Mouse (Mus musculus): ENCODE measurements around the gene Krtap1-3. TPM values are rescaled to one million over a fixed set of nuclear protein-coding genes. Genes with fewer than 3 reads are reported as not detected.
"Not testable (repeated sequence)": the region's sequence is repeated elsewhere in the genome, so short reads cannot be mapped to it uniquely, and the experiment has no call there.

The Krtap1-3 gene
- not detected in 2 replicates for polyA plus RNA-seq (2015; fragmentation: Nextera tagmentation; extraction: Ambion mirVana)

DNA sequence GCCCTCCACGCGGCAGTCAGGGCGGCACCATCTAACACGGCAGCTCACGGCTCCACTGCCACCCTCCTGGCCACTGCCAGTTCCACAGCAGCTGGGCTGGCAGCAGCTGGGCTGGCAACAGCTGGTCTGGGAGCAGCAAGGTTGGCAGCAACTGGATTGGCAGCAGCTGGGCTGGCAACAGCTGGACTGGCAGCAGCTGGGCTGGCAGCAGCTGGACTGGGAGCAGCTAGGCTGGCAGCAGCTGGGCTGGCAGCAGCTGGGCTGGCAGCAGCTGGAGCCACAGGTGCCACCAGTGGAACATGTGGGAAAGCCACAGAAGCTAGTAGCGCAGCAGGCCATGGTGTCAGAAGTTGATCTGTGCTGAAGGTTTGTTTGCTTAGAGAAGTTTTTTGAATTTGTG, at the start of gene Krtap1-3:
Krtap1-3 (minus strand) TSS at position 359 of the 400 bp plus-strand sequence.
- ATAC-seq: no peak
- Histone ChIP-seq H3K4me3 (ENCODE audit: low read length) (no peak within 1 kb of the TSS), H3K4me1 (ENCODE audit: control insufficient read depth, insufficient read depth, low read length) (no peaks in the 10 kb centered on the region), H3K9me3 (ENCODE audit: control insufficient read depth, low read length) (no peaks in the 10 kb centered on the region), H3K4me2 (ENCODE audit: low read depth, low read length) (no peak within 1 kb of the TSS), H3K9ac (ENCODE audit: low read depth, low read length) (no peak within 1 kb of the TSS), H3K27ac (ENCODE audit: low read length) (no peak within 1 kb of the TSS), H3K27me3 (replicated peaks; ENCODE audit: control insufficient read depth, insufficient read depth, low read length) (no peaks in the 10 kb centered on the region), H3K36me3 (ENCODE audit: control insufficient read depth, insufficient read depth, low read length) (no peaks in the 10 kb centered on the region)
- whole genome bisulfite sequencing: 85% methylated on average over 6 of the region's 6 CpGs

DNA sequence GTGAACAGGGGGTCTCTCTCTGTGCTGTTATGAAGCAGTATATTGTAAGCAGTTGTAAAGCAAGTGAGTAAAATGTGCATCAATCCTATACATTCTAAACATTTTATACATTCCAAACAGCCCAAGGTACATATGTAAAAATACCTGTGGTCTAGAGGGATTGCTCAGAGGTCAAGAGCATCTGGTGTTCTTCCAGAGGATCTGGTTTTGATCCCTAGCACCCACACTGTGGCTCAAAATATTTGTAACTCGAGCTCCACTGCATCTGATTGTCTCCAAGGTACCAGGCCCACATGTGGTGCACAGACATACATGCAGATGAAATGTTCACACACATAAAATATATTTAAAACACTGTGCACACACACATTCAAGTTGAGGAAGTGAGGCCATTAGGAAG, 49.8 kb upstream of the Krtap1-3 start:
- H3K9ac ChIP-seq (ENCODE audit: low read depth, low read length): no peak overlapping the region
- no peak for ATAC-seq
- no peaks in the 10 kb centered on the region for H3K36me3 ChIP-seq (ENCODE audit: control insufficient read depth, insufficient read depth, low read length)
- H3K9me3 ChIP-seq (ENCODE audit: control insufficient read depth, low read length): no peaks in the 10 kb centered on the region
- no peak overlapping the region for H3K4me2 ChIP-seq (ENCODE audit: low read depth, low read length)
- WGBS: 34% methylated on average over 1 of the region's 1 CpGs
- H3K27ac ChIP-seq (ENCODE audit: low read length): no peak overlapping the region
- H3K4me1 ChIP-seq (ENCODE audit: control insufficient read depth, insufficient read depth, low read length): no peaks in the 10 kb centered on the region
- no peak overlapping the region for H3K4me3 ChIP-seq (ENCODE audit: low read length)
- no peaks in the 10 kb centered on the region for H3K27me3 ChIP-seq (replicated peaks; ENCODE audit: control insufficient read depth, insufficient read depth, low read length)

DNA sequence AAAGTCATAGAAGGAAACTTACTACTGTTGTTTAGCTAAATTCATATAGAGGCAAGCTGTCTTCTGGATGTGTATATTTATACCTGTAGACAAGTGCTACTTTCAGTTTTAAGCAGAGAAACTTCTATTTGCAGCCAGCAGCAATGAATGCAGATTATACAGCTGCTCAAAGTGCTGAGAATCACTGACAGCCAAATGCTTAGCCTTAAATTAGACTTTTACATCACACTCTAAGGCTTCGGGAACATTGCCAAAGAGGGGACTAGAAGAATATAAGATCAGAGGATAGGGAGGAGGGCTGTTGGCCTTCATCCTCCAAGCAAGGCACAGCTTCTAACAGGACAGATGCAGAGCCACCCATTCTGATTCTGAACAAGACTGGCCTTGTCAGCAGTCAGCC, 45.9 kb upstream of the Krtap1-3 start:
- 81% methylated on average over 1 of the region's 1 CpGs for WGBS
- no peaks in the 10 kb centered on the region for H3K27me3 ChIP-seq (replicated peaks; ENCODE audit: control insufficient read depth, insufficient read depth, low read length)
- H3K9me3 ChIP-seq (ENCODE audit: control insufficient read depth, low read length): no peaks in the 10 kb centered on the region
- H3K4me2 ChIP-seq (ENCODE audit: low read depth, low read length): no peak overlapping the region
- no peak overlapping the region for H3K27ac ChIP-seq (ENCODE audit: low read length)
- H3K4me1 ChIP-seq (ENCODE audit: control insufficient read depth, insufficient read depth, low read length): no peaks in the 10 kb centered on the region
- no peak for ATAC-seq
- no peak overlapping the region for H3K9ac ChIP-seq (ENCODE audit: low read depth, low read length)
- H3K4me3 ChIP-seq (ENCODE audit: low read length): no peak overlapping the region
- H3K36me3 ChIP-seq (ENCODE audit: control insufficient read depth, insufficient read depth, low read length): no peaks in the 10 kb centered on the region

DNA sequence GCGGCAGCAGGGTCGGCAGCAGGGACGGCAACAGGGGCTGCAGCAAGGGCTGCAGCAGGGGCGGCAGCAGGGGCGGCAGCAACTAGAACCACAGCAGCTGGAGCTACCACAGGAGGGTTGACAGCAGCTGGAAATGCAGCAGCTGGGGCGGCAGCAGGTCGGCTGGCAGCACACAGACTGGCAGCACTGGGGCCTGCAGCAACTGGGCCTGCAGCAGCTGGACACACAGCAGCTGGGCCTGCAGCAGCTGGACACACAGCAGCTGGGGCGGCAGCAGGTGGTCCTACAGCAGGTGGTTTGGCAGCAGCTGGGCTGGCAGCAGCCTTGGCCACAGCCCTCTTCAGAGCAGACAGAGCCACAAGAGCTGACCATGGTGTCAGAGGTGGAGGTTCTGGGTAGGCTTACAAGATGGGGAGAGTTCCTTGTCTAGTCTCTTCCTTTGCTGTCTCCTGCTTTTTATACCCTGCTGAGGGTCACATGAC, 43.6 kb upstream of the Krtap1-3 start, which contains the start of gene Krtap4-2:
Krtap4-2 (minus strand) TSS at position 432 of the 482 bp plus-strand sequence.
- no peaks in the 10 kb centered on the region for H3K9me3 ChIP-seq (ENCODE audit: control insufficient read depth, low read length)
- no peak within 1 kb of the TSS for H3K27ac ChIP-seq (ENCODE audit: low read length)
- WGBS: 42% methylated on average over 8 of the region's 8 CpGs
- no peaks in the 10 kb centered on the region for H3K4me1 ChIP-seq (ENCODE audit: control insufficient read depth, insufficient read depth, low read length)
- H3K27me3 ChIP-seq (replicated peaks; ENCODE audit: control insufficient read depth, insufficient read depth, low read length): no peaks in the 10 kb centered on the region
- no peaks in the 10 kb centered on the region for H3K36me3 ChIP-seq (ENCODE audit: control insufficient read depth, insufficient read depth, low read length)
- ATAC-seq: no peak
- no peak within 1 kb of the TSS for H3K4me2 ChIP-seq (ENCODE audit: low read depth, low read length)
- H3K4me3 ChIP-seq (ENCODE audit: low read length): no peak within 1 kb of the TSS
- H3K9ac ChIP-seq (ENCODE audit: low read depth, low read length): no peak within 1 kb of the TSS

DNA sequence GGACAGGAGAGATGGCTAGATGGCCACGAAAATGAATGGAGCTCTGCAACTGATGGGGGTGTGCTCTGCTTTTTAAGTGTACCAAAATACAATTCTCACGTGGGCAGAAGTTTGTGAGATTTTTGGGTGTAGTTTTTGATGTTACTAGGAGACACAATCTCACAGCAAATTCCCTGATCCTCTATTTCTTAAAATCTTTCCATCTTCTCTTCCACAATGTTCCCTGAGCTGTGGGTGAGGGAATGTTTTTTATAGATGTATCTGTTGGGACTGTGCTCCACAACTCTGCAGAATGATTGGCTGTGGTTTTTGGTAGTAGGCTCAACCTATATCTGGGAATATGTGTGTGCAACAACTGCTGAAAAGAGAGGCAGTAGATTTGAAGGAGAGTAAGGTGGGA, 42.2 kb upstream of the Krtap1-3 start:
- Histone ChIP-seq H3K9ac (ENCODE audit: low read depth, low read length) (no peak overlapping the region), H3K4me3 (ENCODE audit: low read length) (no peak overlapping the region), H3K36me3 (ENCODE audit: control insufficient read depth, insufficient read depth, low read length) (no peaks in the 10 kb centered on the region), H3K4me1 (ENCODE audit: control insufficient read depth, insufficient read depth, low read length) (no peaks in the 10 kb centered on the region), H3K27me3 (replicated peaks; ENCODE audit: control insufficient read depth, insufficient read depth, low read length) (no peaks in the 10 kb centered on the region), H3K27ac (ENCODE audit: low read length) (no peak overlapping the region), H3K4me2 (ENCODE audit: low read depth, low read length) (no peak overlapping the region), H3K9me3 (ENCODE audit: control insufficient read depth, low read length) (no peaks in the 10 kb centered on the region)
- WGBS: 71% methylated on average over 2 of the region's 2 CpGs
- ATAC-seq: no peak

DNA sequence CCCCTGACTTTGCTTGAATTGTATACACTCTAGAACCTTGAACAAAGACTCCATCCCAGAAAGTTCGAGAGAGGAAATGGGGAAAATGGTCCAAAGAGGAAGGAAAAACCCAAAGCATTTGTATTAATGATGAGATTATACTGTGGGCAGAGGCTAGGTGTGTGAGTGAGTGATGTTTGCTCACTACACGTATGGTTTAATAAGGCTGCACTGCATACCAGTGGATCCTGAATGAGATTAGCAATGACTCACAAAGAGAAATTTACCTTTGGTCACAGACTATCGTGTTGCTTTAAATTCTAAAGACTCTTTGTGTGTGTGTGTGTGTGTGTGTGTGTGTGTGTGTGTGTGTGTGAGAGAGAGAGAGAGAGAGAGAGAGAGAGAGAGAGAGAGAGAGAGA, 39.8 kb upstream of the Krtap1-3 start:
- 59% methylated on average over 3 of the region's 3 CpGs for WGBS
- no peak overlapping the region for H3K4me3 ChIP-seq (ENCODE audit: low read length)
- no peaks in the 10 kb centered on the region for H3K4me1 ChIP-seq (ENCODE audit: control insufficient read depth, insufficient read depth, low read length)
- H3K36me3 ChIP-seq (ENCODE audit: control insufficient read depth, insufficient read depth, low read length): no peaks in the 10 kb centered on the region
- no peak overlapping the region for H3K9ac ChIP-seq (ENCODE audit: low read depth, low read length)
- ATAC-seq: no peak
- H3K9me3 ChIP-seq (ENCODE audit: control insufficient read depth, low read length): no peaks in the 10 kb centered on the region
- H3K4me2 ChIP-seq (ENCODE audit: low read depth, low read length): no peak overlapping the region
- H3K27ac ChIP-seq (ENCODE audit: low read length): no peak overlapping the region
- no peaks in the 10 kb centered on the region for H3K27me3 ChIP-seq (replicated peaks; ENCODE audit: control insufficient read depth, insufficient read depth, low read length)

DNA sequence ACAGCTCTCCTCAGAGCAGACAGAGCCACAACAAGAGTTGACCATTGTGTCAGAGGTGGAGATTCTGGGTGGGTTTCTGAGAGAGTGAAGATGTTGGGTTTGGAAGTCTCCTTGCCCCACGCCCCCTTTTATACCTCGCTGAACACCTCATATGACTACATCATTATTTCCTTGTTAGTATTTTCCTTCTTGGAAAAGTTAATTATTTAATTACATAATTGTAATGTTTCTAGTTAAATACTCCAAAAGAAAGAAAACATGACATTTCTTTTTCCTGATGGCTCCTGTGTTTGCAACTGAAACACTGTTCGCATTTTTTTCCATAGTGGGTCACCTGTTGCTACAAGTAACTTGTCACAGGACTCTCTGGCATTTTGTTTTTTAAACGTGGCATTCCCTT, 37.0 kb upstream of the Krtap1-3 start, which contains the start of gene Krtap4-1:
Krtap4-1 (minus strand) TSS at position 101 of the 400 bp plus-strand sequence.
- H3K36me3 ChIP-seq (ENCODE audit: control insufficient read depth, insufficient read depth, low read length): no peaks in the 10 kb centered on the region
- 79% methylated on average over 4 of the region's 4 CpGs for WGBS
- no peak within 1 kb of the TSS for H3K4me2 ChIP-seq (ENCODE audit: low read depth, low read length)
- no peaks in the 10 kb centered on the region for H3K27me3 ChIP-seq (replicated peaks; ENCODE audit: control insufficient read depth, insufficient read depth, low read length)
- no peak within 1 kb of the TSS for H3K27ac ChIP-seq (ENCODE audit: low read length)
- ATAC-seq: no peak
- no peaks in the 10 kb centered on the region for H3K9me3 ChIP-seq (ENCODE audit: control insufficient read depth, low read length)
- H3K4me1 ChIP-seq (ENCODE audit: control insufficient read depth, insufficient read depth, low read length): no peaks in the 10 kb centered on the region
- no peak within 1 kb of the TSS for H3K9ac ChIP-seq (ENCODE audit: low read depth, low read length)
- no peak within 1 kb of the TSS for H3K4me3 ChIP-seq (ENCODE audit: low read length)

DNA sequence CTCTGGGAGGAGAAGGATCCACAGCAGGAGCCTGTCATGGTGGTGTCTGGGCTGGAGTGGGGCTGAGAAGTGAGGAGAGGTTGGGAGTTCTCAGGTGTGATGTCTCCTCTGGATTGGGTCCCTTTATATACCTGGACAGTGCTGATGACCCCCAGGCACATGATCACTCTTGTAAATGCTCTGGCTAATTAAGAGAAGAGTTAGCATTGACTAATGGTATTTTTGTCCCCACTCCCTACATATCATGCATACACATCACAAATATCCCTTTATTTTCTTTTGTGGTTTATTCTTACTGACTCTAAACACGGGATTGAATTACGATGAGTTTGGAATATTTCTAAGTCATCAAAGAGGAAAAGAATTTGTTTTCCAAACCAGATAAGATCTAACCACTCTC, 29.2 kb upstream of the Krtap1-3 start, which contains the start of gene Gm11562:
Gm11562 (minus strand) TSS at position 101 of the 400 bp plus-strand sequence.
- WGBS: 76% methylated on average over 2 of the region's 2 CpGs
- ATAC-seq: no peak
- Histone ChIP-seq H3K4me1 (ENCODE audit: control insufficient read depth, insufficient read depth, low read length) (no peaks in the 10 kb centered on the region), H3K4me3 (ENCODE audit: low read length) (no peak within 1 kb of the TSS), H3K9ac (ENCODE audit: low read depth, low read length) (no peak within 1 kb of the TSS), H3K27me3 (replicated peaks; ENCODE audit: control insufficient read depth, insufficient read depth, low read length) (no peaks in the 10 kb centered on the region), H3K36me3 (ENCODE audit: control insufficient read depth, insufficient read depth, low read length) (no peaks in the 10 kb centered on the region), H3K27ac (ENCODE audit: low read length) (no peak within 1 kb of the TSS), H3K9me3 (ENCODE audit: control insufficient read depth, low read length) (no peaks in the 10 kb centered on the region), H3K4me2 (ENCODE audit: low read depth, low read length) (no peak within 1 kb of the TSS)

DNA sequence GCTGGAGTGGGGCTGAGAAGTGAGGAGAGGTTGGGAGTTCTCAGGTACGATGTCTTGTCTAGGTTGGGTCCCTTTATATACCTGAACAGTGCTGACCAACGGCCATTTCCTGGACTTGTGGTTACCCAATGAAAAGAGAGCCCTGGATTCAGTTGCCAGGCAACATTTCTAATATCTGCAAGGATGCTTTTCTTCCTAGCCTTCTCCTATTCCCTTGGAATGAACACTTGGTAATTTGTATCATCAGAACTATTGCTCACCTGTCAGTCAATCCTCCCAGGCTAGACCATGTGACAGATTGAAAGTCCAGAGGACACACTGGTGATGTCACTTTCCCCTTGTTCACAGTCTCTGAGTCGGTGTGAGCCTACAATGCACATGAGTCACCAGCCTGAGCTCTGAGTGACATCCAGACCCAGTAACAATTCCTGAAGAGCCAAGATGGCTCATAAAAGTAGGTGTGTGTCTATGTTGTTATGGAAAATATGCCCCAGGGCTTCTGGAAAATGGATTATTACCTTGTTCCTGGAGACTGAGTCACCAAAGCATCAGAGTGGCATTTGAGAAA, 23.7 kb upstream of the Krtap1-3 start, which contains the start of gene Krtap2-4:
Krtap2-4 (minus strand) TSS at position 51 of the 568 bp plus-strand sequence.
- H3K9ac ChIP-seq (ENCODE audit: low read depth, low read length): no peak within 1 kb of the TSS
- no peak within 1 kb of the TSS for H3K4me2 ChIP-seq (ENCODE audit: low read depth, low read length)
- H3K36me3 ChIP-seq (ENCODE audit: control insufficient read depth, insufficient read depth, low read length): no peaks in the 10 kb centered on the region
- no peaks in the 10 kb centered on the region for H3K9me3 ChIP-seq (ENCODE audit: control insufficient read depth, low read length)
- 65% methylated on average over 3 of the region's 3 CpGs for WGBS
- ATAC-seq: peak; percentile 74
- H3K27me3 ChIP-seq (replicated peaks; ENCODE audit: control insufficient read depth, insufficient read depth, low read length): no peaks in the 10 kb centered on the region
- H3K27ac ChIP-seq (ENCODE audit: low read length): no peak within 1 kb of the TSS
- H3K4me1 ChIP-seq (ENCODE audit: control insufficient read depth, insufficient read depth, low read length): no peaks in the 10 kb centered on the region
- no peak within 1 kb of the TSS for H3K4me3 ChIP-seq (ENCODE audit: low read length)

DNA sequence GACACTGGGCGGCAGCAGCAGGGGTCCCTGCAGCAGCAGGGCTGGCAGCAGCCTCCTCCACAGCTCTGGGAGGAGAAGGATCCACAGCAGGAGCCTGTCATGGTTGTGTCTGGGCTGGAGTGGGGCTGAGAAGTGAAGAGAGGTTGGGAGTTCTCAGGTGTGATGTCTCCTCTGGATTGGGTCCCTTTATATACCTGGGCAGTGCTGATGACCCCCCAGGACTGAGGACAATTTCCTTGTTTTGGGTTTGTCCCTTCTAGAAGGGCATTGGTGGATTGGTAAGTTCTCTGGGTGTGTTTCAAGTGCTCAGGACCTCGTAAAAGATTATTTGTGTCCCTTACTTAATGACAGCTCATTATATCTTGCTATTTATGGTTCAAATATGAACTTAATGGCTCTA, 18.9 kb upstream of the Krtap1-3 start, which contains the start of gene Gm11937:
Gm11937 (minus strand) TSS at position 101 of the 400 bp plus-strand sequence.
- WGBS: 61% methylated on average over 1 of the region's 2 CpGs
- H3K9ac ChIP-seq (ENCODE audit: low read depth, low read length); H3K4me3 ChIP-seq (ENCODE audit: low read length); H3K4me1 ChIP-seq (ENCODE audit: control insufficient read depth, insufficient read depth, low read length); ATAC-seq; H3K4me2 ChIP-seq (ENCODE audit: low read depth, low read length); H3K27me3 ChIP-seq (replicated peaks; ENCODE audit: control insufficient read depth, insufficient read depth, low read length); H3K9me3 ChIP-seq (ENCODE audit: control insufficient read depth, low read length); H3K27ac ChIP-seq (ENCODE audit: low read length); H3K36me3 ChIP-seq (ENCODE audit: control insufficient read depth, insufficient read depth, low read length): not testable (repeated sequence)

Data from intestine, embryonic 16.5 days (tissue).